Mouse (Mus musculus) liver, postnatal 0 days (tissue): ENCODE data around the gene Robo1. TPM values are rescaled to one million over a fixed set of nuclear protein-coding genes. Genes with fewer than 3 reads are reported as not detected.

Experiments
- ATAC-seq: fragments of 200-750 bp; cut with Nextera tagmentation; 2 replicates; pipeline ENCODE4 v1.8.0; 2017; ENCODE audit warnings: mild to moderate bottlenecking, moderate library complexity
- DNase-seq: peaks from one replicate; pipeline ENCODE4 v3.0.0-alpha.2; 2016
- H3K27ac ChIP-seq: fragments of 300-500 bp; sonication (generic); 2 replicates; pipeline ENCODE4 v1.5.1; 2014; ENCODE audit warnings: antibody characterized with exemption, moderate library complexity, mild to moderate bottlenecking, low read depth
- H3K27me3 ChIP-seq: fragments of 300-500 bp; sonication (generic); 2 replicates; pipeline ENCODE4 v1.6.1; 2014; ENCODE audit warnings: low read length, control low read depth, mixed read lengths; ENCODE audit not compliant: insufficient read depth
- H3K36me3 ChIP-seq: fragments of 300-500 bp; sonication (generic); replicated peaks from 2 replicates; pipeline ENCODE4 v1.6.1; 2014; ENCODE audit warnings: mild to moderate bottlenecking, control low read depth, low read length, moderate library complexity, mixed read lengths; ENCODE audit not compliant: insufficient read depth
- H3K4me1 ChIP-seq: fragments of 300-500 bp; sonication (generic); 2 replicates; pipeline ENCODE4 v1.6.1; 2014; ENCODE audit warnings: antibody characterized with exemption, mild to moderate bottlenecking, control low read depth; ENCODE audit not compliant: insufficient read depth
- H3K4me2 ChIP-seq: fragments of 300-500 bp; sonication (generic); 2 replicates; pipeline ENCODE4 v1.6.1; 2014; ENCODE audit warnings: low read depth, mild to moderate bottlenecking, low read length, moderate library complexity, mixed read lengths
- H3K4me3 ChIP-seq: fragments of 300-500 bp; sonication (generic); 2 replicates; pipeline ENCODE4 v1.5.1; 2014; ENCODE audit warnings: low read depth, low read length
- H3K9ac ChIP-seq: fragments of 300-500 bp; sonication (generic); replicated peaks from 2 replicates; pipeline ENCODE4 v1.6.1; 2014; ENCODE audit warnings: mild to moderate bottlenecking, moderate library complexity
- H3K9me3 ChIP-seq: fragments of 300-500 bp; sonication (generic); 2 replicates; pipeline ENCODE4 v1.6.1; 2016; ENCODE audit warnings: mild to moderate bottlenecking, control low read depth, low read length, mixed read lengths
- CTCF ChIP-seq: sonication (generic); IDR thresholded peaks from 2 replicates; pipeline ENCODE4 v1.5.1; 2016; ENCODE audit warnings: antibody characterized with exemption, low read depth
- EP300 ChIP-seq: IDR thresholded peaks from 2 replicates; pipeline ENCODE4 v1.6.1; 2016; ENCODE audit warnings: antibody characterized with exemption, low read depth, mild to moderate bottlenecking
- WGBS: fragments of 180-500 bp; shearing (Covaris S2); extraction: QIAGEN DNeasy Blood & Tissue Kit; methylation state at CpG from one replicate; pipeline ENCODE4 v1.1.7; 2014; ENCODE audit not compliant: insufficient replicate concordance; 5-methylcytosine and 5-hydroxymethylcytosine counted together
- polyA plus RNA-seq: library from polyadenylated mRNA; unstranded; fragments of >200 nt; fragmentation: Nextera tagmentation; extraction: Ambion mirVana; gene quantifications from 2 replicates; pipeline ENCODE4 v1.2.1, GENCODE M21; 2015

Gene Robo1
- polyA plus RNA-seq, 1 experiment from 2014 or later: 2.4 TPM

GRCm38 (mm10) chr16:72398811-72399210 lies 90.7 kb downstream of the Robo1 start:
- H3K4me3 ChIP-seq: no peak overlapping the region
- no peaks in the 10 kb centered on the region for H3K9me3 ChIP-seq
- H3K27ac ChIP-seq: no peak overlapping the region
- no peaks in the 10 kb centered on the region for H3K27me3 ChIP-seq
- TF ChIP-seq CTCF (no peak), EP300 (no peak)
- no peaks in the 10 kb centered on the region for H3K4me1 ChIP-seq
- DNase-seq (no peak), ATAC-seq (no peak)
- no peak overlapping the region for H3K4me2 ChIP-seq
- H3K36me3 ChIP-seq: no peaks in the 10 kb centered on the region
- no peak overlapping the region for H3K9ac ChIP-seq
- WGBS: 58% methylated on average over 5 of the region's 5 CpGs

- no peak overlapping the region for H3K4me3 ChIP-seq
- no peak for ATAC-seq
- TF ChIP-seq EP300: no peak
- TF ChIP-seq CTCF: no peak
- no peaks in the 10 kb centered on the region for H3K4me1 ChIP-seq
- H3K36me3 ChIP-seq: no peaks in the 10 kb centered on the region
- no peaks in the 10 kb centered on the region for H3K27me3 ChIP-seq
- no peak overlapping the region for H3K4me2 ChIP-seq
- H3K9me3 ChIP-seq: no peaks in the 10 kb centered on the region
- H3K9ac ChIP-seq: no peak overlapping the region
- no peak for DNase-seq
- 67% methylated on average over 9 of the region's 9 CpGs for WGBS
- H3K27ac ChIP-seq: no peak overlapping the region
Observed at GRCm38 (mm10) chr16:72402381-72402780, 94.3 kb downstream of the Robo1 start.

GRCm38 (mm10) chr16:72409820-72410219 lies 101.7 kb downstream of the Robo1 start:
- Histone ChIP-seq H3K9ac (no peak overlapping the region), H3K36me3 (no peaks in the 10 kb centered on the region), H3K4me3 (no peak overlapping the region), H3K4me1 (no peaks in the 10 kb centered on the region), H3K27ac (no peak overlapping the region), H3K4me2 (no peak overlapping the region), H3K9me3 (no peaks in the 10 kb centered on the region), H3K27me3 (no peaks in the 10 kb centered on the region)
- ATAC-seq (no peak), DNase-seq (no peak)
- TF ChIP-seq EP300 (no peak), CTCF (no peak)
- 34% methylated on average over 1 of the region's 1 CpGs for WGBS

- Histone ChIP-seq H3K27ac (no peak overlapping the region), H3K9ac (no peak overlapping the region), H3K4me3 (no peak overlapping the region), H3K4me2 (no peak overlapping the region), H3K9me3 (no peaks in the 10 kb centered on the region), H3K4me1 (no peaks in the 10 kb centered on the region), H3K27me3 (no peaks in the 10 kb centered on the region), H3K36me3 (no peaks in the 10 kb centered on the region)
- no peak for TF ChIP-seq EP300
- WGBS: 47% methylated on average over 5 of the region's 5 CpGs
- DNase-seq (no peak), ATAC-seq (no peak)
Observed at GRCm38 (mm10) chr16:72411669-72412270, 103.7 kb downstream of the Robo1 start.

GRCm38 (mm10) chr16:72412879-72413278 lies 104.8 kb downstream of the Robo1 start:
- H3K4me3 ChIP-seq: no peak overlapping the region
- 65% methylated on average over 7 of the region's 7 CpGs for WGBS
- no peaks in the 10 kb centered on the region for H3K27me3 ChIP-seq
- H3K9me3 ChIP-seq: no peaks in the 10 kb centered on the region
- H3K4me2 ChIP-seq: no peak overlapping the region
- no peak overlapping the region for H3K9ac ChIP-seq
- no peak overlapping the region for H3K27ac ChIP-seq
- no peak for TF ChIP-seq EP300
- no peak for TF ChIP-seq CTCF
- H3K4me1 ChIP-seq: no peaks in the 10 kb centered on the region
- ATAC-seq (no peak), DNase-seq (no peak)
- H3K36me3 ChIP-seq: no peaks in the 10 kb centered on the region

- no peak for TF ChIP-seq CTCF
- no peak for TF ChIP-seq EP300
- ATAC-seq (no peak), DNase-seq (no peak)
- Histone ChIP-seq H3K4me2 (no peak overlapping the region), H3K4me3 (no peak overlapping the region), H3K36me3 (no peaks in the 10 kb centered on the region), H3K9me3 (no peaks in the 10 kb centered on the region), H3K9ac (no peak overlapping the region), H3K27ac (no peak overlapping the region), H3K4me1 (no peaks in the 10 kb centered on the region), H3K27me3 (no peaks in the 10 kb centered on the region)
- WGBS: 72% methylated on average over 5 of the region's 5 CpGs
Observed at GRCm38 (mm10) chr16:72419328-72420066, 111.4 kb downstream of the Robo1 start.
